8 mouse cellular contexts compared by ENCODE assay signal in the genomic region with DNA sequence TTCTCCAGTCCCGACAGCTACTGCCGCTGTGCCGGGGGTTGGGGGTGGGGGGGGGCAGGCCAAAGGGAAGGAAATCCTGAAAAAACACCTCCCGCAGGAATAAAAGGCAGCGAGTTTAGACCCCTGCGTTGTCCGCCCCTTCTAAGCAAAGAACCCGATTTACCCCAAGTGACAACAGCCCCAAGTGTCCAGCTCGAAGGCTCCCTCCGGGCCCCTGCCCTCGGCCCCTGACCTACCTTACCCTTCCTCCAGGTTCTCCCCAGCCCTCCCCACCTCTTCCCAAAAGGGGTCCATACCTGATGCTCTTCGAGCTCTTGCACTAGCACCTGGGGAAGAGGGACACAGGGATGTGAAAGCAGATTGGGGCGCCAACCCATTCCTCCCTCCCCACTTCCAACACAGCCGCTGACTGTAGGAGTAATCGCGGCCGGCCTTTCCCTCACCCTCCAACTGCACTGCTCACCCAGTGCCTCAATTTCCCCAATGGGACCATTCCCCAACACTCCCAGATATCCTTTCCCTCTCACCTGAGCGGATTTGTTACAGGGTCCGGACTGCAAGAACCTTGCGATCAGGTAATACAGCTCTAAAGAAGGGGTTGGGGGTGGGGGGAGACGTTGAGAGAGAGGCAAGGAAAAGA. TPM values are rescaled to one million over a fixed set of nuclear protein-coding genes. Genes with fewer than 3 reads are reported as not detected.
DNase-seq lines count a peak whose midpoint lies in the region; ATAC-seq lines count a peak whose summit lies in the region.

No protein-coding gene starts in this region.

- H3K27me3 ChIP-seq in limb, embryonic 15.5 days = no peaks in the 10 kb centered on the region
- no peaks in the 10 kb centered on the region for H3K27me3 ChIP-seq in stomach, embryonic 15.5 days (replicated peaks)

- peak overlapping the region; percentile 55 for H3K4me3 ChIP-seq in limb, embryonic 15.5 days
- H3K4me3 ChIP-seq in stomach, embryonic 15.5 days (replicated peaks) = peak overlapping the region; percentile 55

- H3K36me3 ChIP-seq in limb, embryonic 15.5 days = no peaks in the 10 kb centered on the region
- no peaks in the 10 kb centered on the region for H3K36me3 ChIP-seq in stomach, embryonic 15.5 days

- peak; percentile 57 for DNase-seq in 3134 (ENCODE audit: extremely low read depth, insufficient read length, low spot score)
- DNase-seq in adrenal gland, adult 2 months = peak; percentile 37
- peak; percentile 22 for DNase-seq in embryo, embryonic 9.5 days (ENCODE audit: extremely low spot score)
- DNase-seq in heart, adult 18-20 months = peak; percentile 6 to 44
- DNase-seq in kidney, adult 18-20 months = peak; percentile 34
- DNase-seq in naive thymus-derived CD4-positive, alpha-beta T cell, adult 2 months (ENCODE audit: low read depth) = peak; percentile 46

- WGBS in limb, embryonic 15.5 days = 21% methylated on average over 21 of the region's 21 CpGs
- 17% methylated on average over 21 of the region's 21 CpGs for WGBS in stomach, embryonic 15.5 days

- H3K4me2 ChIP-seq in limb, embryonic 15.5 days = peak overlapping the region; percentile 51
- peak overlapping the region; percentile 57 for H3K4me2 ChIP-seq in stomach, embryonic 15.5 days

- ATAC-seq in limb, embryonic 15.5 days (ENCODE audit: insufficient number of reproducible peaks, low FRiP score, low TSS enrichment, low read depth) = no peak
- peak; percentile 11; the same call in 1 of the 2 replicates for ATAC-seq in stomach, embryonic 15.5 days (ENCODE audit: insufficient read depth, low FRiP score, low read depth)

- H3K27ac ChIP-seq in limb, embryonic 15.5 days = peak overlapping the region; percentile 81
- peak overlapping the region; percentile 81 for H3K27ac ChIP-seq in stomach, embryonic 15.5 days

- no peaks in the 10 kb centered on the region for H3K9me3 ChIP-seq in limb, embryonic 15.5 days
- H3K9me3 ChIP-seq in stomach, embryonic 15.5 days = no peaks in the 10 kb centered on the region

- H3K4me1 ChIP-seq in limb, embryonic 15.5 days = no peaks in the 10 kb centered on the region
- no peaks in the 10 kb centered on the region for H3K4me1 ChIP-seq in stomach, embryonic 15.5 days

- peak overlapping the region; percentile 31 for H3K9ac ChIP-seq in limb, embryonic 15.5 days
- H3K9ac ChIP-seq in stomach, embryonic 15.5 days = peak overlapping the region; percentile 29; the same call in 1 of the 2 replicates

RNA-seq across cellular contexts. Expression of a gene that starts 0.7 kb away (rescaled TPM):
- 1 to 10 TPM; 6.3 to 9.2 TPM for total RNA-seq in adrenal gland, adult 2 months (2021)
- polyA plus RNA-seq in adrenal gland, adult 2 months (2012; rRNA removed) = 0.16 and 0.17 TPM in 2 replicates
- 1 to 10 TPM; 3.5 to 3.9 TPM for total RNA-seq in heart, adult 18-20 months (2021)
- polyA plus RNA-seq in limb, embryonic 15.5 days (2015; fragmentation: Nextera tagmentation; extraction: Ambion mirVana) = 2.9 and 3.3 TPM in 2 replicates
- polyA plus RNA-seq in stomach, embryonic 15.5 days (2015; fragmentation: Nextera tagmentation; extraction: Ambion mirVana) = 3.7 TPM in 2 replicates
